Mouse (Mus musculus): ENCODE data around the gene Rgl3. TPM values are rescaled to one million over a fixed set of nuclear protein-coding genes. Genes with fewer than 3 reads are reported as not detected.
A peak's percentile ranks its signal among the peaks of the same experiment; 100 is the strongest.

Gene Rgl3
- polyA plus RNA-seq, 1 experiment from 2014 or later, result 1.3 TPM

DNA sequence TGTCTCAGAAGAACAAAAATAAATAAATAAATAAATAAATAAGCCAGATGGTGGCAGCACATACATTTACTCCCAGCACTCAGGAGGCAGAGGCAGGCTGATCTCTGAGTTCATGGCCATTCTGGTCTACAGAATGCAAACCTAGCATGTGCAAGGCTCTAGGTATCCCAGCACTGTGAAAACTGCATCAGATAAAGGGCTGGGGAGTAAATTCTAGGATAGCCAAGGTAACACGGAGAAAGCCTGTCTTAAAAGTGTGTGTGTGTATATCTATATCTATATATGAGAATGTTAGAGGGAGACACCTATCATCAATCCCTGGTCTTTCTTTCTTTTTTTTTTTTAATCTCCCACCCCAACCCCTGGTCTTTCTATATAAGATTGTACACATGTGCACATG lies 63.7 kb downstream of the Rgl3 start:
- Histone ChIP-seq H3K4me1 (ENCODE audit: control insufficient read depth, insufficient read depth, low read length) (peaks cover 8% of the 10 kb centered on the region), H3K9me3 (ENCODE audit: control insufficient read depth, low read length) (no peaks in the 10 kb centered on the region), H3K27me3 (replicated peaks; ENCODE audit: control insufficient read depth, insufficient read depth, low read length) (no peaks in the 10 kb centered on the region), H3K4me3 (ENCODE audit: low read depth, low read length) (no peak overlapping the region), H3K4me2 (ENCODE audit: low read depth, low read length) (no peak overlapping the region), H3K9ac (ENCODE audit: low read depth, low read length) (no peak overlapping the region), H3K36me3 (ENCODE audit: control insufficient read depth, insufficient read depth, low read length) (no peaks in the 10 kb centered on the region), H3K27ac (replicated peaks; ENCODE audit: low read depth, low read length) (no peak overlapping the region)
- WGBS, result 92% methylated on average over 1 of the region's 1 CpGs
- no peak for DNase-seq (ENCODE audit: low spot score)
- ATAC-seq (ENCODE audit: low read depth), result no peak

DNA sequence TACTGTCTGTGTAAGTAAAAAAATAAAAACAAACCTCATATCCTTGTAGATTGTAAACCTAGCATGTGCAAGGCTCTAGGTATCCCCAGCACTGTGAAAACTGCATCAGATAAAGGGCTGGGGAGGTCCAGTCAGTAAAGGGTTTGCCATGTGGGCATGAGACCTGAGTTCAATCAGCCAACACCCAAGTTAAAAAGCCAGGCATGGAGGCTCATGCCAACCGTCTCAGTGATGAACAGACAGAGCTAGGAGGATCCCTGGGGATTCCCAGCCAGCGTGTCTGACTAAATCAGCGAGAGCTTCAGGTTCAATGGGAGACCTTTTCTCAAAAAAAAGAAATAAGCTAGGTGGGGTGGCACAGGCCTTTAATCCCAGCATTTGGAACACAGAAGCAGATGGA lies 64.2 kb downstream of the Rgl3 start:
- H3K27me3 ChIP-seq (replicated peaks; ENCODE audit: control insufficient read depth, insufficient read depth, low read length), result no peaks in the 10 kb centered on the region
- H3K4me1 ChIP-seq (ENCODE audit: control insufficient read depth, insufficient read depth, low read length), result peaks cover 8% of the 10 kb centered on the region
- H3K36me3 ChIP-seq (ENCODE audit: control insufficient read depth, insufficient read depth, low read length), result no peaks in the 10 kb centered on the region
- no peaks in the 10 kb centered on the region for H3K9me3 ChIP-seq (ENCODE audit: control insufficient read depth, low read length)
- no peak overlapping the region for H3K4me3 ChIP-seq (ENCODE audit: low read depth, low read length)
- DNase-seq (ENCODE audit: low spot score), result no peak
- WGBS, result 89% methylated on average over 3 of the region's 3 CpGs
- no peak for ATAC-seq (ENCODE audit: low read depth)
- no peak overlapping the region for H3K27ac ChIP-seq (replicated peaks; ENCODE audit: low read depth, low read length)
- H3K4me2 ChIP-seq (ENCODE audit: low read depth, low read length), result no peak overlapping the region
- H3K9ac ChIP-seq (ENCODE audit: low read depth, low read length), result no peak overlapping the region

GRCm38 (mm10) chr9:21924099-21924493 lies 65.2 kb downstream of the Rgl3 start:
- Histone ChIP-seq H3K36me3 (ENCODE audit: control insufficient read depth, insufficient read depth, low read length) (no peaks in the 10 kb centered on the region), H3K4me1 (ENCODE audit: control insufficient read depth, insufficient read depth, low read length) (peaks cover 8% of the 10 kb centered on the region), H3K4me2 (ENCODE audit: low read depth, low read length) (no peak overlapping the region), H3K9me3 (ENCODE audit: control insufficient read depth, low read length) (no peaks in the 10 kb centered on the region), H3K27me3 (replicated peaks; ENCODE audit: control insufficient read depth, insufficient read depth, low read length) (no peaks in the 10 kb centered on the region), H3K9ac (ENCODE audit: low read depth, low read length) (no peak overlapping the region), H3K4me3 (ENCODE audit: low read depth, low read length) (no peak overlapping the region), H3K27ac (replicated peaks; ENCODE audit: low read depth, low read length) (0 out of 2 replicates have a peak overlapping the region, but pooled peaks have one; percentile 40)
- DNase-seq (ENCODE audit: low spot score), result peak; percentile 81
- WGBS, result 56% methylated on average over 6 of the region's 6 CpGs
- peak; percentile 44 for ATAC-seq (ENCODE audit: low read depth)

DNA sequence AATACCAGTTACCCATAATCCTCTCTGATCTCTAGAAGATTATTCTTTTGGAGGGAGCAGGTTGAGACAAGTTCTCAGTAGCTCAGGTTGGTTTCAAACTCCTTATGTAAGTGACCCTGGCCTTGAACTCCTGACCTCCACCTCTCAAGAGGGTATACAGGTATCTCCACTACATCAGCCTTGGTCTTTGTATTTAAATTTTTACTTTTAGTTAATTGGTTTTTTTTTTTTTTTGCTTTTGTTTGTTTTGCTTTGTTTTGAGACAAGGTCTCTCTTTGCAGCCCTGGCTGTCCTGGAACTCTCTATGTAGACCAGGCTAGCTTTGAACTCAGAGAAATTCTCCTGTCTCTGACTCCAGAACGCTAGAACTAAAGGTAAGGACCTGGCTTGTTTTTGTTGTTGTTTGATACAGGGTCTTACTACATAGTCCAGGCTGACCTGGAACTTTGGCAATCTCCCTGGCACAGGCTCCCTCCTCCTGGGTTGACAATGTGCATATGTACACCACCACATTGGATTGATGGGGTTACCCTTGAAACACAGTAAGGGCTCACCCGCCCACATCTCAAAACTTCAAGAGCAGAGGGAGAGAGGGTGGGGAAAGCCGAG lies 65.7 kb downstream of the Rgl3 start:
- no peak overlapping the region for H3K4me3 ChIP-seq (ENCODE audit: low read depth, low read length)
- no peak for ATAC-seq (ENCODE audit: low read depth)
- H3K9ac ChIP-seq (ENCODE audit: low read depth, low read length), result no peak overlapping the region
- H3K27me3 ChIP-seq (replicated peaks; ENCODE audit: control insufficient read depth, insufficient read depth, low read length), result no peaks in the 10 kb centered on the region
- WGBS, result 56% methylated on average over 3 of the region's 3 CpGs
- H3K36me3 ChIP-seq (ENCODE audit: control insufficient read depth, insufficient read depth, low read length), result no peaks in the 10 kb centered on the region
- no peak for DNase-seq (ENCODE audit: low spot score)
- H3K9me3 ChIP-seq (ENCODE audit: control insufficient read depth, low read length), result no peaks in the 10 kb centered on the region
- H3K4me1 ChIP-seq (ENCODE audit: control insufficient read depth, insufficient read depth, low read length), result peaks cover 8% of the 10 kb centered on the region
- no peak overlapping the region for H3K4me2 ChIP-seq (ENCODE audit: low read depth, low read length)
- 0 out of 2 replicates have a peak overlapping the region, but pooled peaks have one; percentile 40 for H3K27ac ChIP-seq (replicated peaks; ENCODE audit: low read depth, low read length)

DNA sequence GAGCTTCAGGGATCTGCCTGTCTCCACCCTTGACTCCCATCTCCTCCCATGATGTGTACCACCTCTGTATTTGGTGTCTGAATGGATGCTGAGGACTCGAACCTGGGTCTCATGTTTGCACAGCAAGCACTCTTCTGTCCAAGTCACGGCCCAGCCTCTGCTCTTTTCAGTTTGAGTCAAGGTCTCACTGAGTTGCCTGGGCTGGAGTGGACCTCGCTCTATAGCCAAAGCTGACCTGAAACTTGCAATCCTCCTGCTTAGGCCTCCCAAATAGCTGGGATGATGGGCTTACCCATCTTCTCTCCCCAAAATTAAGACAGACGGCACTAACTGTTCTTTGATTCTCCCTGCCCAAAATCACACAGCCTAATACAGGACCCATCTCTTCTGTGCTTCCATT lies 66.2 kb downstream of the Rgl3 start:
- H3K27ac ChIP-seq (replicated peaks; ENCODE audit: low read depth, low read length), result no peak overlapping the region
- no peaks in the 10 kb centered on the region for H3K27me3 ChIP-seq (replicated peaks; ENCODE audit: control insufficient read depth, insufficient read depth, low read length)
- H3K4me3 ChIP-seq (ENCODE audit: low read depth, low read length), result no peak overlapping the region
- no peak overlapping the region for H3K4me2 ChIP-seq (ENCODE audit: low read depth, low read length)
- no peak for ATAC-seq (ENCODE audit: low read depth)
- DNase-seq (ENCODE audit: low spot score), result no peak
- H3K9ac ChIP-seq (ENCODE audit: low read depth, low read length), result no peak overlapping the region
- H3K9me3 ChIP-seq (ENCODE audit: control insufficient read depth, low read length), result no peaks in the 10 kb centered on the region
- no peaks in the 10 kb centered on the region for H3K36me3 ChIP-seq (ENCODE audit: control insufficient read depth, insufficient read depth, low read length)
- 86% methylated on average over 4 of the region's 4 CpGs for WGBS
- peaks cover 8% of the 10 kb centered on the region for H3K4me1 ChIP-seq (ENCODE audit: control insufficient read depth, insufficient read depth, low read length)

Other genes with a start within 250 kb of the Rgl3 start
- gene Spc24, start 229.1 kb downstream of the Rgl3 start, polyA plus RNA-seq (2014; fragmentation: Nextera tagmentation; extraction: Ambion mirVana), result 70.4 and 81.9 TPM in 2 replicates
- 10.7 and 12.1 TPM in 2 replicates for gene Kank2, start 190.7 kb downstream of the Rgl3 start, polyA plus RNA-seq (2014; fragmentation: Nextera tagmentation; extraction: Ambion mirVana)
- gene Angptl8, start 153.9 kb downstream of the Rgl3 start, polyA plus RNA-seq (2014; fragmentation: Nextera tagmentation; extraction: Ambion mirVana), result 0.41 and 0.54 TPM in 2 replicates
- 28.3 and 30.2 TPM in 2 replicates for gene Dock6, start 136.8 kb downstream of the Rgl3 start, polyA plus RNA-seq (2014; fragmentation: Nextera tagmentation; extraction: Ambion mirVana)
- gene Rab3d, start 71.3 kb downstream of the Rgl3 start, polyA plus RNA-seq (2014; fragmentation: Nextera tagmentation; extraction: Ambion mirVana), result 21.6 and 25.3 TPM in 2 replicates
- gene Ccdc159, start 62.0 kb downstream of the Rgl3 start, polyA plus RNA-seq (2014; fragmentation: Nextera tagmentation; extraction: Ambion mirVana), result 2.8 and 3.0 TPM in 2 replicates
- 53.3 and 53.7 TPM in 2 replicates for gene Tmem205, start 61.9 kb downstream of the Rgl3 start, polyA plus RNA-seq (2014; fragmentation: Nextera tagmentation; extraction: Ambion mirVana)
- 10.5 and 14.4 TPM in 2 replicates for gene Plppr2, start 52.4 kb downstream of the Rgl3 start, polyA plus RNA-seq (2014; fragmentation: Nextera tagmentation; extraction: Ambion mirVana)
- gene Swsap1, start 33.7 kb downstream of the Rgl3 start, polyA plus RNA-seq (2014; fragmentation: Nextera tagmentation; extraction: Ambion mirVana), result 9.5 and 10.1 TPM in 2 replicates
- 4.4 and 4.7 TPM in 2 replicates for gene Epor, start 25.9 kb downstream of the Rgl3 start, polyA plus RNA-seq (2014; fragmentation: Nextera tagmentation; extraction: Ambion mirVana)
- 2.3 and 4.8 TPM in 2 replicates for gene Ccdc151, start 13.2 kb upstream of the Rgl3 start, polyA plus RNA-seq (2014; fragmentation: Nextera tagmentation; extraction: Ambion mirVana)
- 86.6 and 95.2 TPM in 2 replicates for gene Prkcsh, start 13.4 kb upstream of the Rgl3 start, polyA plus RNA-seq (2014; fragmentation: Nextera tagmentation; extraction: Ambion mirVana)
- 4.6 and 5.1 TPM in 2 replicates for gene Elavl3, start 62.6 kb upstream of the Rgl3 start, polyA plus RNA-seq (2014; fragmentation: Nextera tagmentation; extraction: Ambion mirVana)
- not detected in 2 replicates for gene Gm49318, start 81.8 kb upstream of the Rgl3 start, polyA plus RNA-seq (2014; fragmentation: Nextera tagmentation; extraction: Ambion mirVana)
- gene Zfp653, start 81.9 kb upstream of the Rgl3 start, polyA plus RNA-seq (2014; fragmentation: Nextera tagmentation; extraction: Ambion mirVana), result 6.5 and 9.2 TPM in 2 replicates
- gene Ecsit, start 96.0 kb upstream of the Rgl3 start, polyA plus RNA-seq (2014; fragmentation: Nextera tagmentation; extraction: Ambion mirVana), result 30.0 and 33.3 TPM in 2 replicates
- gene Cnn1, start 109.8 kb upstream of the Rgl3 start, polyA plus RNA-seq (2014; fragmentation: Nextera tagmentation; extraction: Ambion mirVana), result 5.5 and 7.1 TPM in 2 replicates
- 182 and 196 TPM in 2 replicates for gene Elof1, start 127.7 kb upstream of the Rgl3 start, polyA plus RNA-seq (2014; fragmentation: Nextera tagmentation; extraction: Ambion mirVana)
- 21.1 and 36.1 TPM in 2 replicates for gene Acp5, start 146.3 kb upstream of the Rgl3 start, polyA plus RNA-seq (2014; fragmentation: Nextera tagmentation; extraction: Ambion mirVana)
- gene Pigyl, start 167.4 kb upstream of the Rgl3 start, polyA plus RNA-seq (2014; fragmentation: Nextera tagmentation; extraction: Ambion mirVana), result 69.3 and 72.6 TPM in 2 replicates
- 0.22 and 0.24 TPM in 2 replicates for gene Zfp872, start 198.6 kb upstream of the Rgl3 start, polyA plus RNA-seq (2014; fragmentation: Nextera tagmentation; extraction: Ambion mirVana)
- gene Zfp809, start 236.3 kb upstream of the Rgl3 start, polyA plus RNA-seq (2014; fragmentation: Nextera tagmentation; extraction: Ambion mirVana), result 16.2 and 16.3 TPM in 2 replicates

All from embryonic facial prominence, embryonic 14.5 days (tissue).